Mouse (Mus musculus) naive thymus-derived CD4-positive, alpha-beta T cell, adult 5 months (primary cell): ENCODE data around the gene Pcx. TPM values are rescaled to one million over a fixed set of nuclear protein-coding genes. Genes with fewer than 3 reads are reported as not detected.

Source experiments
- polyA plus RNA-seq: library from polyadenylated mRNA; unstranded; fragments of 100-300 nt; shearing (Covaris generic); gene quantifications from one replicate; pipeline ENCODE4 v1.2.1, GENCODE M21; 2017

Gene Pcx
- 3.6 TPM for polyA plus RNA-seq

GRCm38 (mm10) chr19:4509986-4510963 lies at the start of gene Pcx:
Gene Pcx, plus strand, starts transcription at chr19:4510472.

GRCm38 (mm10) chr19:4477345-4478189 lies 32.7 kb upstream of the Pcx start, which contains the start of gene Syt12:
Gene Syt12, minus strand, starts transcription at chr19:4477447.

GRCm38 (mm10) chr19:4498062-4498933 lies 12.0 kb upstream of the Pcx start, which contains the start of gene 2010003K11Rik:
Gene 2010003K11Rik, minus strand, starts transcription at chr19:4498583.

GRCm38 (mm10) chr19:4615151-4616093 lies 105.2 kb downstream of the Pcx start, which contains the start of gene Lrfn4:
Gene Lrfn4, minus strand, starts transcription at chr19:4615667.

GRCm38 (mm10) chr19:4625179-4625828 lies 115.0 kb downstream of the Pcx start, which contains the start of gene Rce1:
Gene Rce1, minus strand, starts transcription at chr19:4625641.

Other genes starting within 250 kb of the Pcx start
- 0.78 TPM for gene Ssh3, start 241.3 kb upstream of the Pcx start, polyA plus RNA-seq
- gene Ankrd13d, start 227.3 kb upstream of the Pcx start, polyA plus RNA-seq, result 9.1 TPM
- 274 TPM for gene Grk2, start 204.2 kb upstream of the Pcx start, polyA plus RNA-seq
- 89.8 TPM for gene Kdm2a, start 112.2 kb upstream of the Pcx start, polyA plus RNA-seq
- 2.5 TPM for gene Rhod, start 71.0 kb upstream of the Pcx start, polyA plus RNA-seq
- 0.17 TPM for gene Syt12, start 33.0 kb upstream of the Pcx start, polyA plus RNA-seq
- not detected for gene 2010003K11Rik, start 11.9 kb upstream of the Pcx start, polyA plus RNA-seq
- gene Lrfn4, start 105.2 kb downstream of the Pcx start, polyA plus RNA-seq, result not detected
- gene Rce1, start 115.2 kb downstream of the Pcx start, polyA plus RNA-seq, result 105 TPM
- gene Gm960, start 188.2 kb downstream of the Pcx start, polyA plus RNA-seq, result not detected
- 0.21 TPM for gene Sptbn2, start 200.7 kb downstream of the Pcx start, polyA plus RNA-seq
- 75.2 TPM for gene Rbm4b, start 246.0 kb downstream of the Pcx start, polyA plus RNA-seq